Mouse (Mus musculus) hindbrain, postnatal 0 days (tissue): ENCODE results near the gene Scaper. TPM values are rescaled to one million over a fixed set of nuclear protein-coding genes. Genes with fewer than 3 reads are reported as not detected.

ENCODE experiments used
- ATAC-seq: fragments of 200-750 bp; cut with Nextera tagmentation; 2 replicates; pipeline ENCODE4 v1.8.0; 2017; ENCODE audit warnings: mild to moderate bottlenecking, moderate TSS enrichment, moderate library complexity
- DNase-seq: peaks from one replicate; pipeline ENCODE4 v3.0.0-alpha.2; 2015; ENCODE audit warnings: low spot score
- H3K27ac ChIP-seq: fragments of 300-500 bp; sonication (generic); 2 replicates; pipeline ENCODE4 v1.5.1; 2014; ENCODE audit warnings: mild to moderate bottlenecking
- H3K27me3 ChIP-seq: fragments of 300-500 bp; sonication (generic); 2 replicates; pipeline ENCODE4 v1.6.1; 2014; ENCODE audit warnings: low read length, mixed read lengths; ENCODE audit not compliant: insufficient read depth
- H3K36me3 ChIP-seq: fragments of 300-500 bp; sonication (generic); 2 replicates; pipeline ENCODE4 v1.6.1; 2014; ENCODE audit warnings: low read length, mixed read lengths; ENCODE audit not compliant: insufficient read depth
- H3K4me1 ChIP-seq: fragments of 300-500 bp; sonication (generic); 2 replicates; pipeline ENCODE4 v1.6.1; 2014; ENCODE audit warnings: antibody characterized with exemption, low read length, mixed read lengths; ENCODE audit not compliant: insufficient read depth
- H3K4me2 ChIP-seq: fragments of 300-500 bp; sonication (generic); 2 replicates; pipeline ENCODE4 v1.6.1; 2014; ENCODE audit warnings: low read depth, mild to moderate bottlenecking, low read length, moderate library complexity, mixed read lengths
- H3K4me3 ChIP-seq: fragments of 300-500 bp; sonication (generic); 2 replicates; pipeline ENCODE4 v1.5.1; 2014; ENCODE audit warnings: low read length
- H3K9ac ChIP-seq: fragments of 300-500 bp; sonication (generic); replicated peaks from 2 replicates; pipeline ENCODE4 v1.6.1; 2014; ENCODE audit warnings: mild to moderate bottlenecking, low read length, moderate library complexity, mixed read lengths
- H3K9me3 ChIP-seq: fragments of 300-500 bp; sonication (generic); 2 replicates; pipeline ENCODE4 v1.6.1; 2016; ENCODE audit warnings: low read length, mixed read lengths
- CTCF ChIP-seq: IDR thresholded peaks from 2 replicates; pipeline ENCODE4 v1.5.1; 2016; ENCODE audit warnings: antibody characterized with exemption, control low read depth, low read depth
- WGBS: fragments of 180-500 bp; shearing (Covaris S2); extraction: QIAGEN DNeasy Blood & Tissue Kit; methylation state at CpG from one replicate; pipeline ENCODE4 v1.1.7; 2014; 5-methylcytosine and 5-hydroxymethylcytosine counted together
- polyA plus RNA-seq: library from polyadenylated mRNA; unstranded; fragments of >200 nt; fragmentation: Nextera tagmentation; extraction: Ambion mirVana; gene quantifications from 2 replicates; pipeline ENCODE4 v1.2.1, GENCODE M21; 2015
- total RNA-seq: library from RNA; depleted of rRNA; stranded (reverse); fragments of >200 nt; gene quantifications from 2 replicates; pipeline ENCODE4 v1.2.3, GENCODE M21; 2014

Scaper gene
- total and polyA plus RNA-seq, 2 experiments from 2014 or later, result 28.9 to 31.8 TPM

- Histone ChIP-seq H3K27me3 (peaks cover 34% of the 10 kb centered on the region), H3K9me3 (no peaks in the 10 kb centered on the region), H3K36me3 (no peaks in the 10 kb centered on the region), H3K4me2 (no peak overlapping the region), H3K4me1 (no peaks in the 10 kb centered on the region; the same call in 1 of the 2 replicates), H3K27ac (no peak overlapping the region), H3K4me3 (no peak overlapping the region), H3K9ac (no peak overlapping the region)
- peak; percentile 82 for TF ChIP-seq CTCF
- 18% methylated on average over 3 of the region's 3 CpGs for WGBS
- DNase-seq (peak; percentile 84), ATAC-seq (0 out of 2 replicates have a peak, but pooled peaks have one; percentile 51)
Observed at GRCm38 (mm10) chr9:55535907-55536306, 402.0 kb downstream of the Scaper start.

GRCm38 (mm10) chr9:55525716-55526115 is 412.2 kb downstream of the Scaper start:
- DNase-seq (no peak), ATAC-seq (no peak)
- Histone ChIP-seq H3K36me3 (no peaks in the 10 kb centered on the region), H3K9me3 (no peaks in the 10 kb centered on the region), H3K4me1 (no peaks in the 10 kb centered on the region), H3K27ac (no peak overlapping the region), H3K27me3 (no peaks in the 10 kb centered on the region), H3K4me2 (no peak overlapping the region), H3K4me3 (no peak overlapping the region), H3K9ac (no peak overlapping the region)
- TF ChIP-seq CTCF, result peak; percentile 52
- 36% methylated on average over 4 of the region's 4 CpGs for WGBS

- DNase-seq, result peak; percentile 97
- peak; percentile 100 for ATAC-seq
- H3K4me2 ChIP-seq, result peak within 1 kb of the TSS; percentile 93
- peak within 1 kb of the TSS; percentile 87 for H3K27ac ChIP-seq
- WGBS, result under 1% methylated on average over 47 of the region's 47 CpGs
- H3K36me3 ChIP-seq, result no peaks in the 10 kb centered on the region
- H3K4me3 ChIP-seq, result peak within 1 kb of the TSS; percentile 83
- no peak for TF ChIP-seq CTCF
- H3K9ac ChIP-seq, result peak within 1 kb of the TSS; percentile 78
- H3K27me3 ChIP-seq, result peaks cover 3% of the 10 kb centered on the region; the same call in 1 of the 2 replicates
- no peaks in the 10 kb centered on the region for H3K9me3 ChIP-seq
- H3K4me1 ChIP-seq, result no peaks in the 10 kb centered on the region; the same call in 1 of the 2 replicates
Observed at GRCm38 (mm10) chr9:55512027-55512543, 425.8 kb downstream of the Scaper start, which contains the start of gene Etfa. TSS of gene Etfa (minus strand) at chr9:55512243.

GRCm38 (mm10) chr9:55511521-55511993 is 426.4 kb downstream of the Scaper start:
- peaks cover 3% of the 10 kb centered on the region; the same call in 1 of the 2 replicates for H3K27me3 ChIP-seq
- H3K9ac ChIP-seq, result peak overlapping the region; percentile 78
- peak; percentile 48 for DNase-seq
- H3K27ac ChIP-seq, result peak overlapping the region; percentile 87
- H3K4me1 ChIP-seq, result no peaks in the 10 kb centered on the region; the same call in 1 of the 2 replicates
- H3K9me3 ChIP-seq, result no peaks in the 10 kb centered on the region
- TF ChIP-seq CTCF, result no peak
- peak overlapping the region; percentile 83 for H3K4me3 ChIP-seq
- ATAC-seq, result peak; percentile 84
- peak overlapping the region; percentile 93 for H3K4me2 ChIP-seq
- H3K36me3 ChIP-seq, result no peaks in the 10 kb centered on the region
- under 1% methylated on average over 31 of the region's 32 CpGs for WGBS

- Histone ChIP-seq H3K27ac (no peak overlapping the region), H3K9me3 (no peaks in the 10 kb centered on the region), H3K36me3 (no peaks in the 10 kb centered on the region), H3K9ac (no peak overlapping the region), H3K4me1 (no peaks in the 10 kb centered on the region; the same call in 1 of the 2 replicates), H3K27me3 (peaks cover 3% of the 10 kb centered on the region; the same call in 1 of the 2 replicates), H3K4me3 (no peak overlapping the region), H3K4me2 (peak overlapping the region; percentile 93)
- WGBS, result 81% methylated on average over 10 of the region's 10 CpGs
- DNase-seq, result no peak
- no peak for ATAC-seq
- no peak for TF ChIP-seq CTCF
Observed at GRCm38 (mm10) chr9:55510651-55511235, 427.2 kb downstream of the Scaper start.

DNA sequence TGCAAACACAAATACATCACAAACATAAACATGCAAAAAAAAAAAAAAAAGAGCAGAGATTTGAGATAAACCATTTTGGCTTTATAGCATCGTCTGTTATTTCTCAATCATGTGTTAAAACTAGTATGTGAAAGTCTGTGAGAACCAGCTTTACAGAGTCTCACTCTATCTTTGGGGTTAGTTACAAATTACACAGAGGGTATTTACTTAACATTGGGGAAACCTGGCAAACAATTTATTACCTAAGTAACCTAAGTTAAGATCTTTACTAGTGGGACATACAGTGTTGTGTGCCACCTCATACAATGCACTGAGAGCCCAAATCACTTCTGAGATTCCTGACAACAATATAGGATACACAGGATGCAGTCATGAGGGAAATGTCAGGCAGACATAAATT is 428.2 kb downstream of the Scaper start:
- 88% methylated on average over 1 of the region's 1 CpGs for WGBS
- no peak for DNase-seq
- peaks cover 3% of the 10 kb centered on the region; the same call in 1 of the 2 replicates for H3K27me3 ChIP-seq
- no peaks in the 10 kb centered on the region for H3K36me3 ChIP-seq
- H3K27ac ChIP-seq, result no peak overlapping the region
- no peak overlapping the region for H3K4me3 ChIP-seq
- no peaks in the 10 kb centered on the region for H3K9me3 ChIP-seq
- H3K4me2 ChIP-seq, result no peak overlapping the region
- no peak for ATAC-seq
- no peak overlapping the region for H3K9ac ChIP-seq
- no peak for TF ChIP-seq CTCF
- no peaks in the 10 kb centered on the region; the same call in 1 of the 2 replicates for H3K4me1 ChIP-seq
